ENCODE assay signal across 9 mouse cellular contexts in genomic region chr13:112287571-112288224, GRCm38 (mm10). TPM values are rescaled to one million over a fixed set of nuclear protein-coding genes. Genes with fewer than 3 reads are reported as not detected.
A peak's percentile ranks its signal among the peaks of the same experiment; 100 is the strongest.
DNase-seq lines count a peak whose midpoint lies in the region; ATAC-seq and TF ChIP-seq lines count a peak whose summit lies in the region.
"Had no signal": no experiment of that assay in that cellular context is flagged by ENCODE, and none has a peak within 500 bp of the region (broad histone marks: within the 10 kb centered on the region; RNA-seq: fewer than 3 reads in every experiment).

No protein-coding gene starts in this region.

- DNase-seq in heart, embryonic 10.5 days (ENCODE audit: low spot score), result no peak
- DNase-seq in heart, adult 8-10 months (ENCODE audit: low spot score), result no peak
- peak; percentile 81 for DNase-seq in MEL (ENCODE audit: low read depth, low spot score)
- DNase-seq in liver, embryonic 14.5 days (ENCODE audit: low read depth in 3 of 3, low spot score in 3 of 3), result peak in 1 of 3 experiments; percentile 5
- peak; percentile 32 for DNase-seq in thymus, postnatal 14 days
- no peak for DNase-seq in layer of hippocampus, postnatal 10 days (ENCODE audit: low spot score in 2 of 2)
- no peak for DNase-seq in layer of hippocampus, adult 9-10 months (ENCODE audit: low spot score)

- peak overlapping the region; percentile 63 for H3K27ac ChIP-seq in heart, embryonic 10.5 days
- H3K27ac ChIP-seq in MEL (ENCODE audit: control insufficient read depth, low read depth, low read length), result peak overlapping the region; percentile 19; the same call in 1 of the 2 replicates
- peak overlapping the region; percentile 81 for H3K27ac ChIP-seq in forebrain, embryonic 16.5 days (ENCODE audit: low read length)
- H3K27ac ChIP-seq in liver, embryonic 14.5 days, result no peak overlapping the region

- no peak for TF ChIP-seq POLR2A in MEL (IDR thresholded peaks at IDR 0.05; ENCODE audit: control insufficient read depth in 1 of 2, insufficient read depth in 1 of 2, low read depth in 1 of 2, low read length in 2 of 2, poor library complexity in 1 of 2)

- TF ChIP-seq EP300 in MEL (IDR thresholded peaks at IDR 0.05; ENCODE audit: low read depth in 1 of 2, low read length in 2 of 2), result peak; percentile 80 to 84
- TF ChIP-seq EP300 in liver, embryonic 14.5 days (IDR thresholded peaks at IDR 0.05; ENCODE audit: low read depth), result no peak

- no peaks in the 10 kb centered on the region for H3K36me3 ChIP-seq in heart, embryonic 10.5 days
- peaks cover 0 to 22% of the 10 kb centered on the region in 2 experiments; a peak in 2 of 4 replicates for H3K36me3 ChIP-seq in MEL (ENCODE audit: control insufficient read depth in 1 of 2, insufficient read depth in 2 of 2, low read length in 2 of 2)
- no peaks in the 10 kb centered on the region for H3K36me3 ChIP-seq in forebrain, embryonic 16.5 days (ENCODE audit: control insufficient read depth, insufficient read depth)
- no peaks in the 10 kb centered on the region for H3K36me3 ChIP-seq in liver, embryonic 14.5 days (replicated peaks; ENCODE audit: control insufficient read depth, insufficient read depth, low read depth)
- H3K36me3 ChIP-seq: G1E had no signal

- peaks cover 35% of the 10 kb centered on the region for H3K4me1 ChIP-seq in heart, embryonic 10.5 days
- H3K4me1 ChIP-seq in MEL (ENCODE audit: control insufficient read depth in 1 of 2, insufficient read depth in 2 of 2, low read length in 2 of 2), result peaks cover 12 to 29% of the 10 kb centered on the region in 2 experiments
- peaks cover 14% of the 10 kb centered on the region for H3K4me1 ChIP-seq in forebrain, embryonic 16.5 days (replicated peaks; ENCODE audit: control insufficient read depth, insufficient read depth, low read length)
- H3K4me1 ChIP-seq in liver, embryonic 14.5 days (replicated peaks; ENCODE audit: control insufficient read depth in 2 of 2, insufficient read depth in 2 of 2, low read length in 1 of 2), result peaks cover 0 to 6% of the 10 kb centered on the region in 2 experiments; a peak in 2 of 4 replicates

- no peak overlapping the region for H3K9ac ChIP-seq in MEL (ENCODE audit: control insufficient read depth, low read depth, low read length, poor library complexity, severe bottlenecking)
- peak overlapping the region; percentile 54 for H3K9ac ChIP-seq in forebrain, embryonic 16.5 days (replicated peaks; ENCODE audit: low read depth, low read length)
- H3K9ac ChIP-seq in liver, embryonic 14.5 days (replicated peaks), result no peak overlapping the region

- no peaks in the 10 kb centered on the region for H3K9me3 ChIP-seq in heart, embryonic 10.5 days
- H3K9me3 ChIP-seq in MEL (replicated peaks; ENCODE audit: insufficient read depth, low read length), result no peaks in the 10 kb centered on the region
- H3K9me3 ChIP-seq in forebrain, embryonic 16.5 days (ENCODE audit: control insufficient read depth, low read length), result no peaks in the 10 kb centered on the region
- no peaks in the 10 kb centered on the region for H3K9me3 ChIP-seq in liver, embryonic 14.5 days (ENCODE audit: control insufficient read depth, low read length)

- peak overlapping the region; percentile 48 for H3K4me3 ChIP-seq in heart, embryonic 10.5 days
- H3K4me3 ChIP-seq in MEL (ENCODE audit: control insufficient read depth in 1 of 2, insufficient read depth in 1 of 2, low read depth in 2 of 2, low read length in 2 of 2), result no peak overlapping the region
- H3K4me3 ChIP-seq in forebrain, embryonic 16.5 days (replicated peaks; ENCODE audit: low read length), result peak overlapping the region; percentile 42
- H3K4me3 ChIP-seq in liver, embryonic 14.5 days (ENCODE audit: insufficient read depth in 1 of 2, low read depth in 2 of 2, low read length in 2 of 2), result no peak overlapping the region

- no peak for TF ChIP-seq CTCF in MEL (IDR thresholded peaks at IDR 0.05 in 2 of 3, conservative IDR thresholded peaks at IDR 0.05 in 1 of 3; ENCODE audit: control insufficient read depth in 1 of 3, insufficient read depth in 1 of 3, low read depth in 2 of 3, low read length in 3 of 3, poor library complexity in 1 of 3, severe bottlenecking in 1 of 3)
- TF ChIP-seq CTCF in liver, embryonic 14.5 days (IDR thresholded peaks at IDR 0.05; ENCODE audit: low read depth), result no peak

- no peaks in the 10 kb centered on the region for H3K79me2 ChIP-seq in MEL (ENCODE audit: control insufficient read depth, insufficient read depth, low read length, poor library complexity)

- peak; percentile 43 for ATAC-seq in forebrain, embryonic 16.5 days
- 0 out of 2 replicates have a peak, but pooled peaks have one; percentile 51 for ATAC-seq in liver, embryonic 14.5 days (ENCODE audit: insufficient read depth)

- H3K4me2 ChIP-seq in forebrain, embryonic 16.5 days (ENCODE audit: low read length), result peak overlapping the region; percentile 68
- H3K4me2 ChIP-seq in liver, embryonic 14.5 days (ENCODE audit: low read depth), result peak overlapping the region; percentile 38; the same call in 1 of the 2 replicates

- 58% methylated on average over 6 of the region's 6 CpGs for WGBS in heart, embryonic 10.5 days
- 54% methylated on average over 6 of the region's 6 CpGs for WGBS in forebrain, embryonic 16.5 days
- 41% methylated on average over 6 of the region's 6 CpGs for WGBS in liver, embryonic 14.5 days (ENCODE audit: insufficient replicate concordance)

- no peaks in the 10 kb centered on the region for H3K27me3 ChIP-seq in heart, embryonic 10.5 days (ENCODE audit: insufficient read depth, poor library complexity, severe bottlenecking)
- H3K27me3 ChIP-seq in MEL (ENCODE audit: control insufficient read depth in 1 of 2, insufficient read depth in 2 of 2, low read length in 2 of 2), result no peaks in the 10 kb centered on the region
- no peaks in the 10 kb centered on the region for H3K27me3 ChIP-seq in forebrain, embryonic 16.5 days (replicated peaks; ENCODE audit: control insufficient read depth, insufficient read depth, low read length)
- H3K27me3 ChIP-seq in liver, embryonic 14.5 days (ENCODE audit: control insufficient read depth, insufficient read depth, low read length), result no peaks in the 10 kb centered on the region

- no peak for TF ChIP-seq RAD21 in MEL (IDR thresholded peaks at IDR 0.05; ENCODE audit: low read depth, low read length)

TF ChIP-seq in MEL, 35 proteins besides CTCF, POLR2A, EP300 and RAD21:
- TF ChIP-seq BHLHE40 (IDR thresholded peaks at IDR 0.05; ENCODE audit: borderline replicate concordance, low read depth, low read length) (0 out of 2 replicates have a peak, but pooled peaks have one; percentile 27), CHD1 (IDR thresholded peaks at IDR 0.05; ENCODE audit: low read depth, low read length) (0 out of 2 replicates have a peak, but pooled peaks have one; percentile 88), KAT2A (conservative IDR thresholded peaks at IDR 0.05; ENCODE audit: low read depth, low read length) (no peak), ETS1 (IDR thresholded peaks at IDR 0.05; ENCODE audit: low read depth, low read length) (peak; percentile 43), TBP (IDR thresholded peaks at IDR 0.05; ENCODE audit: low read depth, low read length) (no peak), TCF12 (IDR thresholded peaks at IDR 0.05; ENCODE audit: low read depth, low read length) (peak; percentile 92), USF1 (IDR thresholded peaks at IDR 0.05; ENCODE audit: low read depth, low read length) (no peak), MAZ (IDR thresholded peaks at IDR 0.05; ENCODE audit: low read depth, low read length) (0 out of 2 replicates have a peak, but pooled peaks have one; percentile 42), SIN3A (IDR thresholded peaks at IDR 0.05; ENCODE audit: low read length) (peak; percentile 53), MAX (IDR thresholded peaks at IDR 0.05; ENCODE audit: low read length) (0 out of 2 replicates have a peak, but pooled peaks have one; percentile 51), TAL1 (IDR thresholded peaks at IDR 0.05; ENCODE audit: low read length) (peak; percentile 59), GABPA (IDR thresholded peaks at IDR 0.05; ENCODE audit: low read depth, low read length) (no peak; the same call in 1 of the 2 replicates), RCOR1 (IDR thresholded peaks at IDR 0.05; ENCODE audit: low read depth, low read length) (peak; percentile 81), POLR2AphosphoS2 (IDR thresholded peaks at IDR 0.05; ENCODE audit: low read length) (no peak), ZNF384 (IDR thresholded peaks at IDR 0.05; ENCODE audit: low read depth, low read length) (peak; percentile 60; the same call in 1 of the 2 replicates), GATA1 (IDR thresholded peaks at IDR 0.05; ENCODE audit: low read depth, low read length) (peak; percentile 91)
TF ChIP-seq in MEL: peak in this region for 11.

RNA-seq across cellular contexts. Expression of gene Ankrd55, which starts 0.6 kb away (rescaled TPM):
- polyA plus RNA-seq in heart, embryonic 10.5 days (2016; fragmentation: Nextera tagmentation; extraction: Ambion mirVana), result 0.30 TPM in 1 of 2 replicates, not detected in the other
- total RNA-seq in heart, adult 8-10 months (2022), result 1 to 10 TPM; 1.6 to 2.7 (median 2.4) TPM
- total RNA-seq in MEL (2012; rRNA removed), result not detected in 2 replicates
- polyA plus RNA-seq in MEL (2012; ENCODE audit: insufficient read depth in 1 of 2, insufficient read length in 2 of 2, low read depth in 1 of 2, low replicate concordance in 2 of 2, missing spikeins in 1 of 2), result not detected
- polyA plus RNA-seq in forebrain, embryonic 16.5 days (2015; fragmentation: Nextera tagmentation; extraction: Ambion mirVana), result 3.2 and 4.9 TPM in 2 replicates
- polyA plus RNA-seq in liver, embryonic 14.5 days (2012; rRNA removed), result 0.06 and 0.10 TPM in 2 replicates
- 0.08 and 0.13 TPM in 2 replicates for polyA plus RNA-seq in liver, embryonic 14.5 days (2014; fragmentation: Nextera tagmentation; extraction: Ambion mirVana)
- total RNA-seq in layer of hippocampus, postnatal 10 days (2021), result 1 to 10 TPM; 8.6 to 9.1 TPM
- polyA plus RNA-seq: G1E had no signal

Comparison
In these comparisons a context has a peak if more than half of its experiments do, and no peak if none do; other contexts are left out.
1. DNase-seq: peak in MEL (single experiment) and thymus, postnatal 14 days (single experiment); none in heart, embryonic 10.5 days (single experiment), heart, adult 8-10 months (single experiment), layer of hippocampus, postnatal 10 days (0 of 2) and layer of hippocampus, adult 9-10 months (single experiment).
2. H3K4me3 ChIP-seq: peak in heart, embryonic 10.5 days (single experiment) and forebrain, embryonic 16.5 days (single experiment); none in MEL (0 of 2) and liver, embryonic 14.5 days (0 of 2).